Mouse (Mus musculus): ENCODE measurements around the gene Crispld2. TPM values are rescaled to one million over a fixed set of nuclear protein-coding genes. Genes with fewer than 3 reads are reported as not detected.

Gene Crispld2
- total and polyA plus RNA-seq, 3 experiments, result 1.7 to 2.2 TPM; not detected in 1

DNA sequence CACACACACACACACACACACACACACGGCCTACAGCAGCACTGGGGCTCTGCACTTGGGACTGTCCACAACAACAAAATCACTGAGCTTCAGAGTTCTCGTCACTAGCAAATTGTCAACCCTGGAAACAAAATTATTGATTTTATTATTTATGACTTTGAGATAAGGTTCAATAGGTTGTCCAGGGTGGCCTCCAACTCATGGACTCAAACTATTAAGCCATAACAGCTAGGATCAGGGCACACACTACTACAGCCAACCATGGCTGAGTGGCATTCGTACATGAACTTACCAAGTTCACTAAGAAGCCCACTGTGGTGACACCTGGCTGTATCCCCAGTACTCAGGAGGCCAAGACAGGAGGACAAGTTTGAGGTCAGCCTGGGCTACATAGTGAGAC is 100.9 kb downstream of the Crispld2 start:
- no peaks in the 10 kb centered on the region; a peak in 1 of 4 replicates for H3K36me3 ChIP-seq (ENCODE audit: control insufficient read depth in 1 of 2, insufficient read depth in 2 of 2, low read length in 2 of 2)
- no peaks in the 10 kb centered on the region; the same call in 1 of the 2 replicates for H3K79me2 ChIP-seq (ENCODE audit: control insufficient read depth, insufficient read depth, low read length, poor library complexity)
- H3K27ac ChIP-seq (ENCODE audit: control insufficient read depth, low read depth, low read length), result no peak overlapping the region
- TF ChIP-seq NELFE (IDR thresholded peaks at IDR 0.05; ENCODE audit: low read depth, low read length), result no peak
- H3K9ac ChIP-seq (ENCODE audit: control insufficient read depth, low read depth, low read length, poor library complexity, severe bottlenecking), result no peak overlapping the region
- H3K4me3 ChIP-seq (ENCODE audit: control insufficient read depth in 1 of 2, insufficient read depth in 1 of 2, low read depth in 2 of 2, low read length in 2 of 2), result no peak overlapping the region
- H3K27me3 ChIP-seq (ENCODE audit: control insufficient read depth in 1 of 2, insufficient read depth in 2 of 2, low read length in 2 of 2), result no peaks in the 10 kb centered on the region
- H3K4me1 ChIP-seq (ENCODE audit: control insufficient read depth in 1 of 2, insufficient read depth in 2 of 2, low read length in 2 of 2), result no peaks in the 10 kb centered on the region
- DNase-seq (ENCODE audit: low read depth, low spot score), result no peak
- H3K9me3 ChIP-seq (replicated peaks; ENCODE audit: insufficient read depth, low read length), result no peaks in the 10 kb centered on the region

DNA sequence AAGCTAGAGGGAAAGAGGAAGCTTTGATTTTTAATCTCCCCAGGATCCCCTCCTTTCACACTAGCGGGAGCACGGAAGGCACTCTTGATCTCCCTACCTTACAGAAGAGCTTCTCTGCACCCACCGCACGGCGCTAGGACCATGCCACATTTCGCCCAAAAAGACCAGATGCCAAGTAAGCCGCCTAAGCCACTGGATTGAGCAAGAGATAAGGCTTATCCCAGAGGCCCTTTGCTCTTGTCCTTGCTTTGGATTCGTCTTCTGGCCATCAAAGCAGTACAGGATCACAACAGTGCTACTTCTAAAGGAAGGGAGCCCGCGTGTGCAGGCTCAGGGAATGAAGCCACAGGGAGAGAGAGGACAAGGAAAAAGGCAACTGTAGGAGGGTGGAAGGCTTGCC is 102.6 kb downstream of the Crispld2 start:
- H3K79me2 ChIP-seq (ENCODE audit: control insufficient read depth, insufficient read depth, low read length, poor library complexity), result peaks cover 4% of the 10 kb centered on the region; the same call in 1 of the 2 replicates
- H3K9me3 ChIP-seq (replicated peaks; ENCODE audit: insufficient read depth, low read length), result no peaks in the 10 kb centered on the region
- no peak overlapping the region for H3K9ac ChIP-seq (ENCODE audit: control insufficient read depth, low read depth, low read length, poor library complexity, severe bottlenecking)
- DNase-seq (ENCODE audit: low read depth, low spot score), result peak; percentile 26
- no peaks in the 10 kb centered on the region for H3K27me3 ChIP-seq (ENCODE audit: control insufficient read depth in 1 of 2, insufficient read depth in 2 of 2, low read length in 2 of 2)
- TF ChIP-seq TBP (IDR thresholded peaks at IDR 0.05; ENCODE audit: low read depth, low read length), result peak; percentile 79; the same call in 1 of the 2 replicates
- no peak for TF ChIP-seq MYC (IDR thresholded peaks at IDR 0.05; ENCODE audit: low read depth, low read length)
- H3K36me3 ChIP-seq (ENCODE audit: control insufficient read depth in 1 of 2, insufficient read depth in 2 of 2, low read length in 2 of 2), result no peaks in the 10 kb centered on the region; a peak in 1 of 4 replicates
- no peak overlapping the region for H3K27ac ChIP-seq (ENCODE audit: control insufficient read depth, low read depth, low read length)
- H3K4me1 ChIP-seq (ENCODE audit: control insufficient read depth in 1 of 2, insufficient read depth in 2 of 2, low read length in 2 of 2), result no peaks in the 10 kb centered on the region
- H3K4me3 ChIP-seq (ENCODE audit: control insufficient read depth in 1 of 2, insufficient read depth in 1 of 2, low read depth in 2 of 2, low read length in 2 of 2), result no peak overlapping the region

DNA sequence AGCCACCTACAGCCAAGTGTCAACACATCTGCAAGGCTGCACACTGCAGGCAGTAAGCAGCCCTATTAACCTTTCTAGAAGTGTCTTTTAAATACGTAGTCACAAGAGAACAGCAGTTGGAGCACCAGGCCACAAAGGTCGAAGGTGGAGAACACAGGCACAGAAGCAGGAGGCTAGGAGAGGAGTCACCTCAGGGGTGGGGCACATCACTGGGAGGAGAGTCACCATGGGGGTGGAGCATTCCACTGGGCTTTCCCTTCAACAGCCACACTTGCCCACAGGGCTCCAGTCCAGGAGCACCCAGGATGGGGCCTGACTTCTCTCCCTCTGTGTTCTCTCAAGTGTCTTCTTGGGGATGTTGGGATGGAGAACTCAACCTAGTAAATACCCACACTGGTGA is 104.2 kb downstream of the Crispld2 start:
- Histone ChIP-seq H3K9me3 (replicated peaks; ENCODE audit: insufficient read depth, low read length) (no peaks in the 10 kb centered on the region), H3K36me3 (ENCODE audit: control insufficient read depth in 1 of 2, insufficient read depth in 2 of 2, low read length in 2 of 2) (peaks cover 0 to 4% of the 10 kb centered on the region in 2 experiments; a peak in 3 of 4 replicates), H3K79me2 (ENCODE audit: control insufficient read depth, insufficient read depth, low read length, poor library complexity) (peaks cover 16% of the 10 kb centered on the region), H3K27ac (ENCODE audit: control insufficient read depth, low read depth, low read length) (no peak overlapping the region), H3K27me3 (ENCODE audit: control insufficient read depth in 1 of 2, insufficient read depth in 2 of 2, low read length in 2 of 2) (no peaks in the 10 kb centered on the region), H3K9ac (ENCODE audit: control insufficient read depth, low read depth, low read length, poor library complexity, severe bottlenecking) (no peak overlapping the region), H3K4me1 (ENCODE audit: control insufficient read depth in 1 of 2, insufficient read depth in 2 of 2, low read length in 2 of 2) (peaks cover 0 to 4% of the 10 kb centered on the region in 2 experiments; a peak in 1 of 4 replicates), H3K4me3 (ENCODE audit: control insufficient read depth in 1 of 2, insufficient read depth in 1 of 2, low read depth in 2 of 2, low read length in 2 of 2) (no peak overlapping the region)
- DNase-seq (ENCODE audit: low read depth, low spot score), result no peak
- TF ChIP-seq CHD2 (IDR thresholded peaks at IDR 0.05; ENCODE audit: low read length) (no peak), NELFE (IDR thresholded peaks at IDR 0.05; ENCODE audit: low read depth, low read length) (no peak), TBP (IDR thresholded peaks at IDR 0.05; ENCODE audit: low read depth, low read length) (no peak), ETS1 (IDR thresholded peaks at IDR 0.05; ENCODE audit: low read depth, low read length) (no peak), MAZ (IDR thresholded peaks at IDR 0.05; ENCODE audit: low read depth, low read length) (no peak), MAX (IDR thresholded peaks at IDR 0.05; ENCODE audit: low read length) (no peak), CHD1 (IDR thresholded peaks at IDR 0.05; ENCODE audit: low read depth, low read length) (no peak), POLR2AphosphoS2 (IDR thresholded peaks at IDR 0.05; ENCODE audit: low read length) (no peak), MEF2A (IDR thresholded peaks at IDR 0.05; ENCODE audit: extremely low read depth, insufficient replicate concordance, low read depth, low read length, poor library complexity, severe bottlenecking) (no peak), MYC (IDR thresholded peaks at IDR 0.05; ENCODE audit: low read depth, low read length) (no peak), POLR2AphosphoS5 (IDR thresholded peaks at IDR 0.05; ENCODE audit: borderline replicate concordance, low read depth, low read length) (no peak), USF2 (IDR thresholded peaks at IDR 0.05; ENCODE audit: borderline replicate concordance in 1 of 2, insufficient read depth in 1 of 2, low read depth in 1 of 2, low read length in 2 of 2) (no peak), RAD21 (IDR thresholded peaks at IDR 0.05; ENCODE audit: low read depth, low read length) (no peak)

All from MEL (cell line).